Mouse (Mus musculus) C2C12 (cell line): ENCODE data around the gene Greb1. TPM values are rescaled to one million over a fixed set of nuclear protein-coding genes. Genes with fewer than 3 reads are reported as not detected.

Experiments
- H3K27me3 ChIP-seq: one replicate; pipeline ENCODE4 v1.6.1; 2011; ENCODE audit not compliant: control insufficient read depth, insufficient read depth, insufficient read length
- H3K36me3 ChIP-seq: one replicate; pipeline ENCODE4 v1.6.1; 2011; ENCODE audit not compliant: control insufficient read depth, insufficient read depth
- H3K4me3 ChIP-seq: one replicate; pipeline ENCODE4 v1.5.1; 2011; ENCODE audit warnings: mild to moderate bottlenecking, control low read depth; ENCODE audit not compliant: poor library complexity, insufficient read depth, severe bottlenecking
- H3K79me2 ChIP-seq: one replicate; pipeline ENCODE4 v1.6.1; 2011; ENCODE audit not compliant: control insufficient read depth, insufficient read depth
- H3K79me3 ChIP-seq: one replicate; pipeline ENCODE4 v1.6.1; 2011; ENCODE audit warnings: low read depth, control low read depth
- H3ac ChIP-seq: one replicate; pipeline ENCODE3; 2011; ENCODE audit warnings: low read depth; ENCODE audit not compliant: control insufficient read depth, insufficient read length
- CEBPB ChIP-seq: IDR thresholded peaks from one replicate; pipeline ENCODE4 v1.6.1; 2011; ENCODE audit warnings: low read depth, mild to moderate bottlenecking, control low read depth, moderate library complexity
- CTCF ChIP-seq: IDR thresholded peaks from one replicate; pipeline ENCODE4 v1.5.1; 2011; ENCODE audit not compliant: control insufficient read depth, insufficient read depth, insufficient read length
- FOSL1 ChIP-seq: IDR thresholded peaks from one replicate; pipeline ENCODE4 v1.8.0; 2011; ENCODE audit warnings: mild to moderate bottlenecking, low read length; ENCODE audit not compliant: poor library complexity, insufficient read depth, severe bottlenecking
- MAX ChIP-seq: IDR thresholded peaks from one replicate; pipeline ENCODE4 v1.6.1; 2011; ENCODE audit warnings: mild to moderate bottlenecking, control low read depth
- MYOD1 ChIP-seq: IDR thresholded peaks from one replicate; pipeline ENCODE4 v1.6.1; 2011; ENCODE audit warnings: low read depth; ENCODE audit not compliant: control insufficient read depth, insufficient read length
- MYOG ChIP-seq: IDR thresholded peaks from one replicate; pipeline ENCODE4 v1.6.1; 2011; ENCODE audit not compliant: control insufficient read depth, insufficient read length; ENCODE audit errors: extremely low read depth
- USF1 ChIP-seq: IDR thresholded peaks from one replicate; pipeline ENCODE4 v1.6.1; 2011; ENCODE audit warnings: low read depth, mild to moderate bottlenecking, control low read depth, moderate library complexity
- polyA plus RNA-seq: library from polyadenylated mRNA; unstranded; fragments of >200 nt; fragmentation: generic; extraction: Trizol; gene quantifications from one replicate; pipeline ENCODE4 v1.2.1, GENCODE M21; 2012; ENCODE audit warnings: missing spikeins

Gene Greb1
- polyA plus RNA-seq, 1 experiment: 0.04 TPM

GRCm38 (mm10) chr12:16828505-16828904 is 27.8 kb upstream of the Greb1 start:
- Histone ChIP-seq H3K79me3 (no peaks in the 10 kb centered on the region), H3K27me3 (no peaks in the 10 kb centered on the region), H3K4me3 (no peak overlapping the region), H3K36me3 (peaks cover 20% of the 10 kb centered on the region), H3ac (no peak overlapping the region), H3K79me2 (no peaks in the 10 kb centered on the region)
- TF ChIP-seq MAX: no peak
- TF ChIP-seq CTCF: peak; percentile 16

- H3ac ChIP-seq: no peak overlapping the region
- no peaks in the 10 kb centered on the region for H3K27me3 ChIP-seq
- no peaks in the 10 kb centered on the region for H3K79me3 ChIP-seq
- H3K4me3 ChIP-seq: no peak overlapping the region
- peaks cover 50% of the 10 kb centered on the region for H3K36me3 ChIP-seq
- TF ChIP-seq CTCF: no peak
- TF ChIP-seq MYOG: no peak
- no peak for TF ChIP-seq FOSL1
- TF ChIP-seq USF1: no peak
- no peak for TF ChIP-seq MYOD1
- TF ChIP-seq CEBPB: no peak
- no peak for TF ChIP-seq MAX
- H3K79me2 ChIP-seq: no peaks in the 10 kb centered on the region
These were observed 23.0 kb upstream of the Greb1 start for GRCm38 (mm10) chr12:16823701-16824100.

- no peak overlapping the region for H3ac ChIP-seq
- no peaks in the 10 kb centered on the region for H3K79me3 ChIP-seq
- no peaks in the 10 kb centered on the region for H3K27me3 ChIP-seq
- peaks cover 52% of the 10 kb centered on the region for H3K36me3 ChIP-seq
- no peaks in the 10 kb centered on the region for H3K79me2 ChIP-seq
- TF ChIP-seq MYOD1 (no peak), MYOG (no peak), FOSL1 (no peak), CTCF (no peak), MAX (no peak), CEBPB (no peak), USF1 (no peak)
- no peak overlapping the region for H3K4me3 ChIP-seq
These were observed 21.6 kb upstream of the Greb1 start for GRCm38 (mm10) chr12:16822181-16822734.

DNA sequence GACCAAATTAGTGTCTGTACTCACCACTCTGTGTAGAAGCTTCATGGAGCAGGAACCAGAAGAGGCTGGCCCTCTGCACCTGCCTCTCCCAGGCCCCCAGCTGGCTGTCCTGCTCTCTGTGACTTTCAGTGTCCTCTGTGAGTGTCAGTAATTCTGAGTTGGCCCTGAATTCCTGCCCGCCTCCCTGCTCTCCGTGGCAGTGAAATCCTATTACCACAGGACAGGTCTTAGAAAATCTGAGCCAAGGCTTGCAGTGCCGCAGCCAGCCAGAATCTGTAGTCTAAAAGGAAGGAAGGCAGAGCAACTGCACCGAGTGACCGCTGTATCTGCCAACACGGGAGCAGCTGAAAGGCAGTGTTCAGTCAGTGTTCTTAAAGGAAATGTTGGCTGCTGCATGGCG is 20.1 kb upstream of the Greb1 start:
- Histone ChIP-seq H3K79me2 (peaks cover 7% of the 10 kb centered on the region), H3K4me3 (no peak overlapping the region), H3K79me3 (no peaks in the 10 kb centered on the region), H3K36me3 (peaks cover 61% of the 10 kb centered on the region), H3ac (no peak overlapping the region), H3K27me3 (no peaks in the 10 kb centered on the region)
- TF ChIP-seq FOSL1: no peak
- no peak for TF ChIP-seq CEBPB
- TF ChIP-seq MYOG: no peak
- TF ChIP-seq MAX: no peak
- TF ChIP-seq CTCF: no peak
- TF ChIP-seq MYOD1: no peak
- TF ChIP-seq USF1: no peak

DNA sequence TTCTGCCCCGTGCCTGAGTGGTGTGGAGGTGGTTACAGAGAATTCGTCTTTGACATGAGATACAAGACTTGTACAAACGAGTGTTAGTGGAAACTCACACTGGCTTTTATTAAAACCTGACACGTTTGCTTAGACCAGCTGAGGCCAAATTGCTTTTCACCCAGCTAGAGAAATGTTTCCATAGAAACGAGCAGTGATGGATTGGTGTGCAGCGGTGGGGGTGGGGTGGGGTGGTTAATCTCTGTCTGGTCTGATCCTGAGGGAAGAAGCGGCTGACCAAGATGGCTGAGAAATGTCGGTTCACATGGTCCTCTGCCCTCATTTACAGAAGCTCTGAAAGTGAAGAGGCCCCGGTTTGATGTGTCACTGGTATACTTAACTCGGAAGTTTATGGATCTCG is 17.8 kb upstream of the Greb1 start:
- Histone ChIP-seq H3K27me3 (no peaks in the 10 kb centered on the region), H3K4me3 (no peak overlapping the region), H3K36me3 (peaks cover 51% of the 10 kb centered on the region), H3K79me2 (peaks cover 25% of the 10 kb centered on the region), H3ac (no peak overlapping the region), H3K79me3 (peaks cover 6% of the 10 kb centered on the region)
- TF ChIP-seq MAX (no peak), MYOD1 (no peak), USF1 (no peak), FOSL1 (no peak), MYOG (no peak), CTCF (no peak), CEBPB (no peak)

GRCm38 (mm10) chr12:16817147-16817546 is 16.5 kb upstream of the Greb1 start:
- no peaks in the 10 kb centered on the region for H3K27me3 ChIP-seq
- no peak for TF ChIP-seq MYOG
- TF ChIP-seq MYOD1: no peak
- no peak for TF ChIP-seq CEBPB
- no peak for TF ChIP-seq USF1
- no peak for TF ChIP-seq MAX
- TF ChIP-seq FOSL1: no peak
- peaks cover 18% of the 10 kb centered on the region for H3K79me3 ChIP-seq
- peaks cover 38% of the 10 kb centered on the region for H3K79me2 ChIP-seq
- peaks cover 38% of the 10 kb centered on the region for H3K36me3 ChIP-seq
- H3ac ChIP-seq: no peak overlapping the region
- H3K4me3 ChIP-seq: no peak overlapping the region
